Mouse (Mus musculus) cortical plate, adult 2 months (tissue): Measurements from ENCODE around the gene E430018J23Rik.

Experiments
- CTCF ChIP-seq: fragments of 200-500 bp; IDR thresholded peaks from 2 replicates; pipeline ENCODE4 v1.5.1; 2011; ENCODE audit warnings: mild to moderate bottlenecking, control low read depth, low read length; ENCODE audit not compliant: insufficient read depth; ENCODE audit errors: extremely low read depth
- POLR2A ChIP-seq: fragments of 200-500 bp; IDR thresholded peaks from 2 replicates; pipeline ENCODE4 v1.6.1; 2011; ENCODE audit warnings: mild to moderate bottlenecking, low read length, control low read depth; ENCODE audit not compliant: insufficient read depth; ENCODE audit errors: extremely low read depth

GRCm38 (mm10) chr7:127390306-127390705, 3.1 kb downstream of the E430018J23Rik start:
- TF ChIP-seq CTCF (no peak), POLR2A (no peak)
